Mouse (Mus musculus): ENCODE data around the gene Gmpr. TPM values are rescaled to one million over a fixed set of nuclear protein-coding genes. Genes with fewer than 3 reads are reported as not detected.
A peak's percentile ranks its signal among the peaks of the same experiment; 100 is the strongest.
"Not testable (repeated sequence)": the region's sequence is repeated elsewhere in the genome, so short reads cannot be mapped to it uniquely, and the experiment has no call there.

Gene Gmpr
- 100 to 1,000 TPM; 174 to 188 TPM for total RNA-seq (2021)

- intact Hi-C loops (cut with DNase I) = no loop called here
- peak; percentile 74 to 76 for DNase-seq
These were observed at the start of gene Gmpr for GRCm38 (mm10) chr13:45507274-45508229. Gene Gmpr (plus strand): TSS chr13:45507444.

GRCm38 (mm10) chr13:45457459-45457858, 49.8 kb upstream of the Gmpr start:
- DNase-seq = no peak
- intact Hi-C loops (cut with DNase I) = no loop called here

GRCm38 (mm10) chr13:45460177-45460576, 47.1 kb upstream of the Gmpr start:
- DNase-seq = no peak
- intact Hi-C loops (cut with DNase I) = no loop called here

DNA sequence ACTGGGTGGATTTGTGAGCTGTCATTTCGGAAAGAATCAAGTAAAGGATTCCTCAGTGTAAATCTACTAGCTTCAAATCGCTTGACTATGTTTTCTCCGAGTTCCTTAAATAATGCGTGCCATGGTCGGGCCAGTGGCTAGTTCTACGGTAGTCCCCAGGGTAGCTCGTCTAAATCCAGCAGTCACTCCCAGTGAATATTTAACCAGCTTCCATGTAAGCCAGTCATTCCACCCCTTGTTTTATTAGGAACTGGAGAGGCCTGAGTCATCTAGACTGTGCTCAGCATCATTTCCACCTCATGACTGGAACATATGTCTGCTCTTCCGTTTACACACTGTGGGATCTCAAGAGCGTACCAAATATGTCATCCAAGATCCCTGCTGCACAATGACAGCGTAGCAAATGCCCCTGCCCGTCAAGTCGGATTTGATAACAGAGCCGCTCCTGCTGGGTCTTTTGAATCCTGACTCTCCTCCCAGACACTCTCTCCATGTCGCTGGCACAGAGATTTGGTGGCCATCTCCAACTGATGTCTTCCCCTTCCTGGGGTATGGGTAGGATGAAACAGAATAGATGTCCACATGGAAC, 45.8 kb upstream of the Gmpr start:
- intact Hi-C loops (cut with DNase I) = no loop called here

DNA sequence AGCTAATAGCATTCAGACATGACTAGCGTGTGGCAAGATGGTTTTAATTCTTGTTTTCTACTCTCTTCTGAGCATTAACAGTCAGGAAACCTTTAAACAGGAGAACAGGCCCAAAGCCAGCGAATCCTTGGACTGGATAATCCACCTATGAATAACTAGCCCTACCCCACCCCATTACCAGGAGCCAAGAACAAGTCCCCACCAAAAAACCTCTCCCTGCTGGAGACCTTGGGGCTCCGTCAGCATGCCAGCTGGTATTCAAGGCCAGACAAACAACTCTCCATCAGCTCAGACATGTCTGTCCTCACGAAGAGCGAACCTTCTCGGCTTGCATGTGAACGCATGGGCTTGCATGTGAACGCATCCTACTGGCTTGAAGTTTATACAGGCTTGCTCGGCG, 41.6 kb upstream of the Gmpr start:
- intact Hi-C loops (cut with DNase I) = no loop called here
- DNase-seq = no peak

More for the DNA sequence above, 45.8 kb upstream of the Gmpr start:
- DNase-seq = no peak

DNA sequence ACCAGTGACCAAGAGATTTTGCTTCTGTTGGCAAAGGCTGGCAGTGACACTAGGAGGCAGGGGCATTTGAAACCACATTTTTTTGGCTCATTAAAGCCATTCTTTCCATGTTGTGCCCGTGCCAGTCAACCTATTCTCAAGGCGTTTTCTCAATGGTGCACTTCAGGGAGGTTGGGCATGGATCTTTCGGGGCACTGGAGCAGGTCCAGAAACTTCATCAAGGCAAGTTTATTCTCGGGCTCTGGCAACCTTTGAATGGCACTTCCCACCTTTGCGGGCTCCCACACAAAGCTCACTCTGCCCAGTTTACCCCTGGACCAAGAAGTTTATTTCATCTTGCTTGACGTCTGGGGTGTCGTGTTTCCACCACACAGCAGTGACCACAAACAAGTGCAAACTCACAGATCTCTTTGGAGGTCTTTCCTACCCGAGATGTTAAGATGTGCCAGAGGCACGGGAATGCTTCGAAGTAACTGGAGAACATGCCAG, 41.2 kb upstream of the Gmpr start:
- intact Hi-C loops (cut with DNase I) = no loop called here

GRCm38 (mm10) chr13:45468751-45469150, 38.5 kb upstream of the Gmpr start:
- intact Hi-C loops (cut with DNase I) = no loop called here
- DNase-seq = no peak

More for the DNA sequence above, 41.2 kb upstream of the Gmpr start:
- no peak for DNase-seq

GRCm38 (mm10) chr13:45469481-45470301, 37.6 kb upstream of the Gmpr start:
- intact Hi-C loops (cut with DNase I) = no loop called here
- DNase-seq = peak in 1 of 2 experiments; percentile 20

- intact Hi-C loops (cut with DNase I) = no loop called here
- DNase-seq = no peak
These were observed 33.9 kb upstream of the Gmpr start for GRCm38 (mm10) chr13:45473311-45473710.

GRCm38 (mm10) chr13:45475297-45475696, 31.9 kb upstream of the Gmpr start:
- no peak for DNase-seq
- intact Hi-C loops (cut with DNase I) = loop anchor here (5.0 kb wide), 2 partner anchors 83 to 308 kb away; no protein-coding TSS in a partner anchor

DNA sequence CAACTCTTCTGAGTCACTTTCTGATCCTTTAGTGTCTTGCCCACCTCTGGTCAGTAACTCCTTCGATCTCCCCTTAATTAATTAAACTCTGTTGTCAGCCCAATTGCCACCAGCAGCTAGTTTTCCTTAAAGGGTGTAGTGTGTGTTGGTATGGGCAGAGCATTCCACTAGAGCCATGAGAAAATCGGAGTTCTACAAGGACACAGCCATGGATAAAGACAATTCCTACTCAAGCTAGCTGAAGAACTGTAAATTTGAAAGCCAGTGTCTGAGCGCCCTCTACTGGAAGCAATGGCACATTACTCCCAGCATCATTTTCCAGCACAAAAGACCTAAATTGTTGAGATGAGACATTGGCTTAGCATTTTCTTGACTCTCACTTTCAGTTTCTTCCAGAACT, 30.1 kb upstream of the Gmpr start:
- peak; percentile 73 to 77 for DNase-seq
- intact Hi-C loops (cut with DNase I) = loop anchor here (2.0 to 5.0 kb wide), 5 partner anchors 22 to 446 kb away; no protein-coding TSS in a partner anchor

GRCm38 (mm10) chr13:45479951-45480350, 27.3 kb upstream of the Gmpr start:
- no peak for DNase-seq
- intact Hi-C loops (cut with DNase I) = loop anchor here (5.0 kb wide), 2 partner anchors 88 to 313 kb away; no protein-coding TSS in a partner anchor

DNA sequence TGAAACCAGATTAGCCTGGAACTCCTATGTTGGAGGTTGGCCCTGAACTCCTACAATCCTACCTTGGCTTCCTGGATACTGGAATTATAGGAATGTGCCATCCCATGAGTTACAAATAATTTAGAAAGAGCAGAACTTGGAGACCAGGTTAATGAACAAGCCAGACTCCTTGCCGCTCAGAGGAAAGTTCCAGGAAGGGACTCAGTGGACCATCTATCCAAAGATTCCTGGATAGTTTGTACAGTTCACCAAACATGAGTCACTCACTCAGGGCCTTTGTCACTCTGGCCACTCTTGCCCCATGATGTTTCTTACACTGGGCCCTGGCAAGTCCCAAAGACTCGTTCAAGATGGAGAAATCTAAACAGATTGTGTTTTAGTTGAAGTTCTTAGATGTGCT, 24.0 kb upstream of the Gmpr start:
- no peak for DNase-seq
- intact Hi-C loops (cut with DNase I) = no loop called here

- intact Hi-C loops (cut with DNase I) = not testable (repeated sequence)
These were observed 23.3 kb upstream of the Gmpr start for GRCm38 (mm10) chr13:45483949-45484348.

DNA sequence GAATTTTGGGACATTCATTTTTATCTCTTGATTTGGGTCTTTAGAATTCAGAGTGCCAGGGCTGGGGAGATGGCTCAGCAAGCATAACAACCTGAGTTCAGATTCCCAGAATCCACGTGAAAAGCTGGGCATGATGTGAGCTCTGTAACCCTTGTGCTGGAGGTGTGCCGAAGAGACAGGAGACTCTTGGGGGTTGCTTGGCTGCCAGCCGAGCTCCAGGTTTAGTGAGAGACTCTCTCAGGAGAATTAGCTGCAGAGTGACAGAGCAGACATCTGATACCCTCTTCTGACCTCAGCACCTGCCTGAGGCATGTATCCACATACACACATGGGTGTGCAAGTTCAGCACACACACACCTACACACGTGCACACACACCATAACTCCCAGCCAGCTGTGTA, 21.6 kb upstream of the Gmpr start:
- intact Hi-C loops (cut with DNase I) = no loop called here
- peak in 1 of 2 experiments; percentile 31 for DNase-seq

More at GRCm38 (mm10) chr13:45483949-45484348, 23.3 kb upstream of the Gmpr start:
- not testable (repeated sequence) for DNase-seq

GRCm38 (mm10) chr13:45486598-45486997, 20.6 kb upstream of the Gmpr start:
- intact Hi-C loops (cut with DNase I) = no loop called here
- DNase-seq = peak; percentile 67 to 68

- intact Hi-C loops (cut with DNase I) = no loop called here
- DNase-seq = no peak
These were observed 15.1 kb upstream of the Gmpr start for GRCm38 (mm10) chr13:45491991-45492732.

DNA sequence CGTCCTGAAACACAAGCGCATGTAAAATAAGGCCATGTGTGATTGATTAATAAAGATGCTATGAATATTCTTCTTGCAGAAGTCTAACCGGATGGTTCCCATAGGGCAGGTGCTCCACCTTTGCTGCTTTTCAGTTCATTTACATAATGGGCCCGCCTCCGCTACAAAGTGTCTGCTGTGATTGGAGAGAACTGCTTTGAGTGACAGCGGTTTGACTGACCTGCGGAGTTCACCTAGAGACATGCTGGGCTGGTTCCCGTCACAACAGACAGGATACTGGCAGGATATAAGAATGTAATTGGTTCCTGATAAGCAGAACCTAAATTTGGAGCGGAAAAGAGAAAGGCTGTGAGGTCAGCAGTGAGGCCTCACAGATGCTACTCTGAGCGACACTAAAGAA, 13.4 kb upstream of the Gmpr start:
- no peak for DNase-seq
- intact Hi-C loops (cut with DNase I) = no loop called here

DNA sequence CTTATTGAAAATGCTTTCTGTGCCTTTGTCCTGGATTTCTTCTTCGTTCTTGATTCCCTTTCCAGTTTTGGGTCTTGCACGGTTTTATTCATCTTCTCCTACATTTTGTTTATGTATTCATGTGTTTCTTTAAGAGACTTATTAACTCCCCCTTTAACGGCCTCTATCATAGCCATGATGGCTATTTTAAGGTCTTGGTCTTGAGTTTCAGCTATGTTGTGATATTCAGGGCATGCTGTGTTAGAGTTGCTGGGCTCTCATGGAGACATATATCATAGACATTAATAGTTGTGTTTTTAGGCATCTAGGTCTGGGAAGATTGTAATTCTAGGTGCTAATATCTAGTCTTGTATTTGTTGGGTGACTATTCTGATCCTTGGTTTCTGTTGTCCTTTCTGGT, 8.6 kb upstream of the Gmpr start:
- no peak for DNase-seq
- intact Hi-C loops (cut with DNase I) = no loop called here

DNA sequence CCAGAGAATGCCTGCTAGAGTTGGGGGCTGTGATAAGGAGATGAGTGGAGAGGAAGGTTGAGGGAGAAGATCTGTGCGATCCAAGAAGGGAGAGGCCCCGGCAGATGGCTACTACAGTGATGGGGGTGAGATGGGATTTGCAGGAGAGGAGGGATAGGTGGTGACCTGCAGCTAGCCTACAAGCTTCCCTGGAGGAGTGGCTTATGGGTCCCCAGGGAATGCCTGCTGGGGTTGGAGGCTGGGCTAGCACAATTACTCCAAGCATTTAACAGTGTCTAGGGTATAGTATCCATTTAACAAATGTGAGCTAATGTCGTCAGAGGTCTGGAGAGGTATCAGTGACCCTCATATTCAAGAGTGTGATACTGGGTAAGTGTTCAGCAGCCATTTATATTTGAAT, 7.9 kb upstream of the Gmpr start:
- DNase-seq = no peak
- intact Hi-C loops (cut with DNase I) = no loop called here

All from heart, postnatal 36 days (tissue).